Mouse (Mus musculus) bone marrow macrophage, adult 2 months (primary cell): ENCODE measurements around the gene Hddc2.

Experiments used
- CTCF ChIP-seq: IDR thresholded peaks from 2 replicates; pipeline ENCODE4 v1.5.1; 2012; ENCODE audit warnings: low read depth, mild to moderate bottlenecking, low read length, moderate library complexity
- POLR2A ChIP-seq: IDR thresholded peaks from 2 replicates; pipeline ENCODE4 v1.6.1; 2012; ENCODE audit warnings: mild to moderate bottlenecking, low read depth, low read length, borderline replicate concordance

DNA sequence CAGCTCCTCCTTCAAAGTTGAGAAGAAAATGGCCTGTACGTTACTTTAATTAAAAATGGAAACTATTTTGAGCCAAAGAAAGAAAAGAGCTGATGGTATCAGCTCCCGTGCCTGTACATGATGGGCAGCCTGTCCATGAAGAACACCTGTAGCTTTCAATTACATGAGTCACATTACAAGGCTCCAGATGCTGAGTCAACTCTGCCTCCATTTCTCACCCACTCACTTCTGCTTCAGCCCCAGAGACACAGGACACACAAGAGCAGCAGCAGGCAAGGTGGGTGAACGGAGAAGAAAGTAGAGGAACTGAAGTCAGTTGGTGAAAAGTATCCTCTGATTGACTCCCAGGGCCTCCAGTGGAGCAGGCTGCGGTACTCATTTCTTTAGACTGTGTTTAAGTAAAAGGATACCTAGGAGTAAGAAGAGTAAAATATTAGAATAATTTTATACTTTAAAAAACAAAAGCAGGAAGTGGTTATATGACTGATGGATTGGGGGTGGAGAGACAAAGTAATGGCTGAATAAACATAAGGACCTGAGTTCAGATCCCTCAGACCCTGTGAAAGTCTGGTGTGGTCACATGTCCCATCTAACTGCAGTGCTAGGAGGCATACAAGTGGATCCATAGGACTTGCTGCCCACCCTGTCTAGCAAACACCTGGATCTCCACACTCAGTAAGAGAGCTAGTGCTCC is 24.3 kb upstream of the Hddc2 start:
- TF ChIP-seq CTCF = no peak
- TF ChIP-seq POLR2A = no peak
